Mouse (Mus musculus) spleen, adult 2 months (tissue): Measurements from ENCODE around the gene D2hgdh. TPM values are rescaled to one million over a fixed set of nuclear protein-coding genes. Genes with fewer than 3 reads are reported as not detected.

Source experiments
- DNase-seq, 2 experiments: peaks; one replicate each; pipeline versions ENCODE4 v3.0.0 to v3.0.0-alpha.2; 2012 to 2021; ENCODE audit warnings: low spot score in 2 of 2, low read depth in 1 of 2
- H3K27ac ChIP-seq: fragments of 200-500 bp; 2 replicates; pipeline ENCODE4 v1.5.1; 2012; ENCODE audit warnings: low read length, inconsistent platforms; ENCODE audit not compliant: insufficient read depth
- H3K27me3 ChIP-seq: fragments of 200-500 bp; 2 replicates; pipeline ENCODE4 v1.6.1; 2012; ENCODE audit warnings: mild to moderate bottlenecking, moderate library complexity, low read length, inconsistent platforms; ENCODE audit not compliant: control insufficient read depth, insufficient read depth
- H3K36me3 ChIP-seq: fragments of 200-500 bp; 2 replicates; pipeline ENCODE4 v1.6.1; 2012; ENCODE audit warnings: mild to moderate bottlenecking, low read length, inconsistent platforms; ENCODE audit not compliant: control insufficient read depth, insufficient read depth
- H3K4me1 ChIP-seq: fragments of 200-500 bp; 2 replicates; pipeline ENCODE4 v1.6.1; 2011; ENCODE audit warnings: inconsistent platforms; ENCODE audit not compliant: control insufficient read depth, insufficient read depth, insufficient read length
- H3K4me3 ChIP-seq: fragments of 200-500 bp; 2 replicates; pipeline ENCODE4 v1.5.1; 2011; ENCODE audit warnings: mild to moderate bottlenecking, inconsistent platforms; ENCODE audit not compliant: insufficient read depth, insufficient read length; ENCODE audit errors: extremely low read depth
- CTCF ChIP-seq: fragments of 200-500 bp; IDR thresholded peaks from 2 replicates; pipeline ENCODE4 v1.5.1; 2011; ENCODE audit warnings: mild to moderate bottlenecking, inconsistent platforms; ENCODE audit not compliant: insufficient read depth, insufficient read length, insufficient replicate concordance; ENCODE audit errors: extremely low read depth
- POLR2A ChIP-seq: fragments of 200-500 bp; IDR thresholded peaks from 2 replicates; pipeline ENCODE4 v1.6.1; 2011; ENCODE audit warnings: low read depth, low read length, inconsistent platforms
- WGBS: fragments of 180-500 bp; shearing (Covaris S2); methylation state at CpG from one replicate; pipeline ENCODE4 v1.1.7; 2018; 5-methylcytosine and 5-hydroxymethylcytosine counted together
- polyA plus RNA-seq: library from polyadenylated mRNA; depleted of rRNA; stranded (reverse); fragments of >200 nt; gene quantifications from 2 replicates; pipeline ENCODE4 v1.2.3, GENCODE M21; 2012; rRNA removed

Gene D2hgdh
- 17.0 and 20.3 TPM in 2 replicates for polyA plus RNA-seq

GRCm38 (mm10) chr1:93824609-93825008 lies at the start of gene D2hgdh:
Gene D2hgdh, plus strand, starts transcription at chr1:93824909.
- WGBS, result 22% methylated on average over 10 of the region's 10 CpGs
- peaks cover 4% of the 10 kb centered on the region for H3K36me3 ChIP-seq
- peak within 1 kb of the TSS; percentile 78 for H3K4me3 ChIP-seq
- H3K27ac ChIP-seq, result peak within 1 kb of the TSS; percentile 98
- H3K27me3 ChIP-seq, result no peaks in the 10 kb centered on the region
- H3K4me1 ChIP-seq, result peaks cover 12% of the 10 kb centered on the region; the same call in 1 of the 2 replicates
- no peak for DNase-seq
- TF ChIP-seq POLR2A, result no peak
- TF ChIP-seq CTCF, result no peak

DNA sequence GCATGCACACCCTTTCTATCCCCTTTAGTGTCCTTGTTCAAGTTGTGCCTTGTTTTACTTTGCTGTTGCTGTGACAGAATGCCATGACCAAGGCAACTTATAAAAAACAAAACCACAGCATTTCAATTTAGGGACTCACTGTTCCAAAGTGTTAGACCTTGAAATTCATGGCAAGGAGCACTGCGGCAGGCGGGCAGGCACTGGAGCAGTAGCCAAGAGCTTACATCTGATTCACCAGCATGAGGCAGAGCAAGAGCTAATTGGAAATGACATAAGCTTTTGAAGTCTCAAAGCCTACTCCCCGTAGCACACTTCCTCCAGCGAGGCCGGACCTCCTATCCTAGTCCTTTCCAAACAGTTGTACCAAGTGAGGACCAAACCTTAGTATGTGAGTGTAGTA lies 48.0 kb upstream of the D2hgdh start:
- Histone ChIP-seq H3K27ac (no peak overlapping the region), H3K36me3 (peaks cover 43% of the 10 kb centered on the region), H3K27me3 (no peaks in the 10 kb centered on the region), H3K4me1 (no peaks in the 10 kb centered on the region), H3K4me3 (no peak overlapping the region)
- DNase-seq, result no peak
- 96% methylated on average over 5 of the region's 5 CpGs for WGBS
- TF ChIP-seq CTCF (no peak), POLR2A (no peak)

DNA sequence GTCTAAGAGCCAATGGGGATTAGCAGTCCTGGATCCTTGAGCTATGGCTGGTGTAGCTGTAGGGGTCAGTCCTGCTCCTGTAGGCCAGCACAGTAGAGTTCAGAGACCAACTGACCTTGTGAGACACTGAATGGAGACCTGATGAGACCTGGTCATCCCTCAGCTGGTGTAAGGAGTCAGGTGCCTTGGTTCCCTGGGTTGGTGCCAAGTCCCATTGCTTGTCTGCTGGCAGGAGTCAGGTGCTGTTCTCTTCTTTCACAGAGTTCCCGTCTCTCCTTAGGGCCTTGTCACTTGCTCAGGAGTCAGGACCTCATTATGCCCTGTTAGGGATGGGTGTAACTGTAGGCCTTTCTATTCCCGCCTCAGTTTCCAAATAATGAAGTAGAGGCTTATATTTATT lies 37.8 kb upstream of the D2hgdh start:
- TF ChIP-seq CTCF, result no peak
- TF ChIP-seq POLR2A, result no peak
- no peaks in the 10 kb centered on the region for H3K4me1 ChIP-seq
- H3K27ac ChIP-seq, result no peak overlapping the region
- WGBS, result 100% methylated on average over 2 of the region's 2 CpGs
- H3K27me3 ChIP-seq, result no peaks in the 10 kb centered on the region
- no peak for DNase-seq
- no peak overlapping the region for H3K4me3 ChIP-seq
- peaks cover 37% of the 10 kb centered on the region for H3K36me3 ChIP-seq

DNA sequence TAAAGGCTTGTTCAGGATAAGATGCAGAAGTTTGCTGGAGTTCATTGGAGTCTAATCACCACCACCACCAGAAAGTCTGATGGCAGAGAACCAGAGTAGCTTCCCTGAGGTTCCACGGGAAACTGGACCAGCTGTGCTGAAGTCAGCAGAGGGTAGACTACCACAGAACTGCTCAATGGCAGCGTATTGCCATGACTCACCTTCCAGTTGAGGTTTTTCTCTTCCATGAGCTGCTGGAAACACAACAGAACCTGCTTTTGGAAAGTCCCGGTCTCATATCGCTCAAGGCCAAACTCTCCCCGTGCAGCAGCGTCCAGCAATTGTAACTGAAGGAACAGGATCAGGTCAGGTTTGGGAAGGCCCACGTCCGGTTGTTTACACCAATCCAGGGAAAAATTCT lies 30.2 kb upstream of the D2hgdh start:
- no peak for DNase-seq
- WGBS, result 95% methylated on average over 8 of the region's 8 CpGs
- no peaks in the 10 kb centered on the region for H3K4me1 ChIP-seq
- H3K27me3 ChIP-seq, result no peaks in the 10 kb centered on the region
- H3K27ac ChIP-seq, result no peak overlapping the region
- TF ChIP-seq CTCF (no peak), POLR2A (no peak)
- H3K36me3 ChIP-seq, result peaks cover 17% of the 10 kb centered on the region
- H3K4me3 ChIP-seq, result no peak overlapping the region

- no peak for DNase-seq
- no peak overlapping the region for H3K4me3 ChIP-seq
- no peak overlapping the region for H3K27ac ChIP-seq
- TF ChIP-seq CTCF (no peak), POLR2A (no peak)
- WGBS, result 89% methylated on average over 8 of the region's 8 CpGs
- no peaks in the 10 kb centered on the region for H3K4me1 ChIP-seq
- no peaks in the 10 kb centered on the region for H3K27me3 ChIP-seq
- H3K36me3 ChIP-seq, result peaks cover 16% of the 10 kb centered on the region
These were observed 28.8 kb upstream of the D2hgdh start for GRCm38 (mm10) chr1:93795886-93796285.

DNA sequence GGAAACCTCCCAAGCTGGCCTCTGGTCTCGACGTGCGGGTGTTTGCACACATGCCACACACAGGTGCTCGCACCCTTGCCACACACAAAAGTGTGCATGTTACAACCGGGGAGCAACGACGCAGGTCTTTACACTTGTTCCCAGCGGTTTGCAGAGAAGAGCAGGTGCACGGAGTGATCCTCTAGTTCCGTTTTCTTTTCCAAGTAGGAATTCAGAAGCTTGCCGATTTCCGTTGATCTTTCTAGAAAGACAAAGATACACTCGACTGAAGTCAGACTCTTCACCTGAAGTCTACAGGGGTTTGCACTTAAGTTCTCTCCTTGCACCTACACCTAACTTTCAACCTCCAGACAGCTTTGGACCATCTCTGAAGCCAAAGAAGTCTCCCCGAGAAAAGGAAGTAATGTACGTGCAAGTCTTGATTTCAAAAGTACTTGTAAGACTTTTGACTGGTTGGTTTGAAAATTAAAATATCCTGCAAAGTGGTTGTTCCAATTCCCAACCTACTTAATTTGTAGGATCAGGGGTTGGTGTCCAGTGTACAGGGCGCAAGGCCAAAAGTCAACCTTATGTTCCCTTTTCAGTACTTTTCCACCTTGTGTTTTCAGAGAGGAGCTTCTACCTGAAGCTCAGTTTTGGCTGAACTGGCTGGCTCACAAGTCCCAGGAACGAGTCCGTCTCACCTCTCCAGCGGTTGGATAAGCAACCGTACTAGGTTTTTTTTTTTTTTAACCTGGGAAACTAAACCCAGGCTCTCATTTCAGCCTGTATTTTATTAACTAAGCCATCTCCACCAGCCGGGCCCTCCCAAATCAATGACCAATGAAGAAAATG lies 23.8 kb upstream of the D2hgdh start:
- WGBS, result 64% methylated on average over 21 of the region's 21 CpGs
- Histone ChIP-seq H3K4me1 (peaks cover 10% of the 10 kb centered on the region), H3K27ac (peak overlapping the region; percentile 64; the same call in 1 of the 2 replicates), H3K4me3 (peak overlapping the region; percentile 90), H3K27me3 (no peaks in the 10 kb centered on the region), H3K36me3 (peaks cover 2% of the 10 kb centered on the region)
- no peak for DNase-seq
- TF ChIP-seq POLR2A (no peak), CTCF (no peak)

DNA sequence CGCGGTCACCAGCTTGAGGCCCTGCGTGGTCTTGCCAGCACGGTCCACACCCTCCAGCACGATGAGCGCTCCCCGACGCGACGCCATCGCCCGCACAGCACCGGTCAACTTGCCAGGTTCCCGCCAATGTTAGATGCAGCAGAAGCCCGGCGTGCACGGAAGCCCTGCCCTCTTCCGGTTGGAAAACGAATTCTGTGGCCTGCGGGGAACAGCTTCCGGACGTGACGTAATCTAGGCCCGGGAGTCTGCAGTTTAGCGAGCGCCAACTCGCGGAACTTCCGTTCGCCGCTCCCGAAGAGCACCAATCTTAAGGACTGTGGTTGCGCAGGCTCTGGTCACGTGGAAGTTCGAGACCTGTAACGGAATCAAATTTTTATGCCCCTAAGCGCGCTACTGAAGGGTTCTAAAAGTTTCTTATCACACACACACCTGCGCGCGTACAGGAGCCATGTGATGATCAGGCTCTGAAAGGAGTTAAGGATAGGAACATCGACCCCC lies 22.9 kb upstream of the D2hgdh start, which contains the start of gene Dtymk:
Gene Dtymk, minus strand, starts transcription at position 194 of the 498 bp plus-strand sequence.
- peak; percentile 87 to 91 for DNase-seq
- H3K27ac ChIP-seq, result peak within 1 kb of the TSS; percentile 88
- peaks cover 6% of the 10 kb centered on the region for H3K36me3 ChIP-seq
- peaks cover 10% of the 10 kb centered on the region for H3K4me1 ChIP-seq
- peak; percentile 31; the same call in 1 of the 2 replicates for TF ChIP-seq POLR2A
- TF ChIP-seq CTCF, result peak; percentile 13; the same call in 1 of the 2 replicates
- peak within 1 kb of the TSS; percentile 90 for H3K4me3 ChIP-seq
- WGBS, result under 1% methylated on average over 42 of the region's 42 CpGs
- no peaks in the 10 kb centered on the region for H3K27me3 ChIP-seq
